8 mouse cellular contexts compared by ENCODE assay signal in the genomic region with DNA sequence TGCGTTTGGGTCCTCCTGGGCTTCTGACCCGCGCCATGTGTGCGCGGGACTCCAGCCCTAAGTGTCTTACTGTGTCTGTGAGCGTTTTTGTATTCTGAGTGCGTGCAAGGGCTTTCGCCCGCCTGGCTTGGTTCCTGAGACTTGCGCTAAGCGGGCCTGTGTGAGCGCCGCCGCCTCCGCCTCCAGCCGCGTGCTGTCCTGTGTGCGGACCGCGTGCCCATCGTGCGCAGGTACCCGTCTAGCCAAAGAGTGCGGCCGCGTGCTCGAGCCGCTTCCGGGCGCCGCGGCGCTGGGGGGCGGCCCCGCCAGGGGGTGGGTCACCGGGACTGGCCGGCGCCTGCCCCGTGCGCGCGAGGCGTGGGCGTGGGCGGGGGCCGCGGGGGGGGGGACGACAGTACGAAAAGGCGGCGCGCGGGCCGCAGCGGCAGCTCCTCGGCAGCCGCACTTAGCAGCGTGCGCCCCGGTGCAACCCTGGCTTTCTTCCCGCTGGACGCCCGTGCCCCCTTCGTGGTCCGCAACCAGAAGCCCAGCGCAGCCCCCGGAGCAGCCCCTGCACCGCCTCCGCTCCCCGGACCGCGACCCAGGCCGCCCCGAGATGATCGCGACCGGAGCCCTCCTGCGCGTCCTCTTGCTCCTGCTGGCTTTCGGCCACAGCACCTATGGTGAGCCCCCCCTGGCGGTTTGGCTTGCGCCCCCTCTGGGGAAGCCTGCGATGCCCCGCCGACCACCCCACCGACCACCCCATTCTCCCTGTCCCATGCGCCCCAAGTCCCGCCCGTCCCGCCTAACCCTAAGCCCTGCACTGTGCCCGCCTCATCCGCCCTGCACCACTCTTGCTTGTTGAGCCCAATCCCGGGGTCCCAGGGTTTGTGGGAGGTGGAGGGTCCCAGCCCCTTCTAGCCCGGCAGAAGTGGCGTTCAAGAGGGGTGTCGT. TPM values are rescaled to one million over a fixed set of nuclear protein-coding genes. Genes with fewer than 3 reads are reported as not detected.
A peak's percentile ranks its signal among the peaks of the same experiment; 100 is the strongest.
DNase-seq lines count a peak whose midpoint lies in the region; ATAC-seq and TF ChIP-seq lines count a peak whose summit lies in the region.

No protein-coding gene starts in this region.

- peaks cover 56% of the 10 kb centered on the region for H3K27me3 ChIP-seq in erythroblast, embryonic 14.5 days (ENCODE audit: control insufficient read depth)
- peaks cover 42% of the 10 kb centered on the region for H3K27me3 ChIP-seq in intestine, postnatal 0 days (replicated peaks; ENCODE audit: control insufficient read depth, insufficient read depth, low read length)
- H3K27me3 ChIP-seq in neural tube, embryonic 11.5 days (ENCODE audit: control insufficient read depth, insufficient read depth, low read length), result peaks cover 62% of the 10 kb centered on the region
- H3K27me3 ChIP-seq in thymus, adult 2 months (ENCODE audit: control insufficient read depth, insufficient read depth, low read length), result peaks cover 12% of the 10 kb centered on the region

- no peak for TF ChIP-seq POLR2A in thymus, adult 2 months (IDR thresholded peaks at IDR 0.05; ENCODE audit: control insufficient read depth, extremely low read depth, insufficient read depth, low read length, poor library complexity)

- no peaks in the 10 kb centered on the region; the same call in 1 of the 2 replicates for H3K36me3 ChIP-seq in erythroblast, embryonic 14.5 days (ENCODE audit: control insufficient read depth)
- no peaks in the 10 kb centered on the region for H3K36me3 ChIP-seq in intestine, postnatal 0 days (ENCODE audit: control insufficient read depth, insufficient read depth)
- no peaks in the 10 kb centered on the region for H3K36me3 ChIP-seq in neural tube, embryonic 11.5 days (ENCODE audit: control insufficient read depth, insufficient read depth, low read length)
- no peaks in the 10 kb centered on the region for H3K36me3 ChIP-seq in thymus, adult 2 months (ENCODE audit: control insufficient read depth, insufficient read depth, low read length)

- peaks cover 2% of the 10 kb centered on the region for H3K4me1 ChIP-seq in erythroblast, embryonic 14.5 days (ENCODE audit: control insufficient read depth)
- peaks cover 7% of the 10 kb centered on the region for H3K4me1 ChIP-seq in intestine, postnatal 0 days (replicated peaks; ENCODE audit: control insufficient read depth, insufficient read depth, low read length)
- peaks cover 44% of the 10 kb centered on the region for H3K4me1 ChIP-seq in neural tube, embryonic 11.5 days (ENCODE audit: control insufficient read depth, insufficient read depth, low read length)
- H3K4me1 ChIP-seq in thymus, adult 2 months (replicated peaks; ENCODE audit: control insufficient read depth, insufficient read depth, low read length), result peaks cover 5% of the 10 kb centered on the region; the same call in 1 of the 2 replicates

- H3K9me3 ChIP-seq in erythroblast, embryonic 14.5 days (ENCODE audit: control insufficient read depth, low read length), result no peaks in the 10 kb centered on the region
- H3K9me3 ChIP-seq in intestine, postnatal 0 days (ENCODE audit: control insufficient read depth), result no peaks in the 10 kb centered on the region
- no peaks in the 10 kb centered on the region for H3K9me3 ChIP-seq in neural tube, embryonic 11.5 days (ENCODE audit: control insufficient read depth, low read length)

- 5% methylated on average over 58 of the region's 96 CpGs for WGBS in intestine, postnatal 0 days
- WGBS in neural tube, embryonic 11.5 days, result 1% methylated on average over 84 of the region's 96 CpGs
- 10% methylated on average over 91 of the region's 96 CpGs for WGBS in thymus, adult 2 months

- no peak overlapping the region for H3K27ac ChIP-seq in intestine, postnatal 0 days (ENCODE audit: low read depth, low read length)
- H3K27ac ChIP-seq in neural tube, embryonic 11.5 days (ENCODE audit: low read depth, low read length), result 0 out of 2 replicates have a peak overlapping the region, but pooled peaks have one; percentile 27
- H3K27ac ChIP-seq in thymus, adult 2 months (ENCODE audit: control insufficient read depth, insufficient read depth, low read length), result no peak overlapping the region

- no peak for TF ChIP-seq CTCF in intestine, postnatal 0 days (IDR thresholded peaks at IDR 0.05; ENCODE audit: low read depth)
- TF ChIP-seq CTCF in thymus, adult 2 months (IDR thresholded peaks at IDR 0.05; ENCODE audit: borderline replicate concordance, control insufficient read depth, extremely low read depth, insufficient read depth, low read length, poor library complexity), result no peak

- peak overlapping the region; percentile 22; the same call in 1 of the 2 replicates for H3K9ac ChIP-seq in intestine, postnatal 0 days (ENCODE audit: low read depth, low read length)
- H3K9ac ChIP-seq in neural tube, embryonic 11.5 days (ENCODE audit: low read length), result peak overlapping the region; percentile 65

- H3K4me2 ChIP-seq in intestine, postnatal 0 days (replicated peaks; ENCODE audit: low read depth), result peak overlapping the region; percentile 62
- peak overlapping the region; percentile 86 for H3K4me2 ChIP-seq in neural tube, embryonic 11.5 days (ENCODE audit: low read depth)

- H3K4me3 ChIP-seq in erythroblast, embryonic 14.5 days (replicated peaks), result peak overlapping the region; percentile 53
- peak overlapping the region; percentile 37 for H3K4me3 ChIP-seq in intestine, postnatal 0 days (ENCODE audit: low read depth, low read length)
- peak overlapping the region; percentile 45 for H3K4me3 ChIP-seq in neural tube, embryonic 11.5 days (ENCODE audit: low read depth, low read length)
- no peak overlapping the region for H3K4me3 ChIP-seq in thymus, adult 2 months (ENCODE audit: control insufficient read depth, insufficient read depth, low read length)

- DNase-seq in right cerebral cortex, postnatal 14 days, result peak; percentile 36
- no peak for DNase-seq in right cerebral cortex, postnatal 25 days
- DNase-seq in neural tube, embryonic 11.5 days (ENCODE audit: low spot score), result peak; percentile 72
- no peak for DNase-seq in thymus, adult 2 months

- ATAC-seq in erythroblast, adult 5-6 weeks (replicated peaks; ENCODE audit: low FRiP score, poor library complexity, severe bottlenecking), result no peak
- ATAC-seq in intestine, postnatal 0 days, result peak; percentile 12; the same call in 1 of the 2 replicates
- no peak for ATAC-seq in neural tube, embryonic 11.5 days (ENCODE audit: insufficient read depth, low FRiP score, low TSS enrichment)
- ATAC-seq in erythroid progenitor cell, adult 5-6 weeks (replicated peaks; ENCODE audit: low FRiP score, poor library complexity, severe bottlenecking), result no peak

RNA-seq across cellular contexts. Expression of gene Dlk1, which starts 0.7 kb away (rescaled TPM):
- 4.7 and 5.2 TPM in 2 replicates for polyA plus RNA-seq in erythroblast, embryonic 14.5 days (2012)
- 2.5 TPM in 1 of 2 replicates, not detected in the other for total RNA-seq in erythroblast, adult 5-6 weeks (2015; ENCODE audit: low replicate concordance)
- total RNA-seq in erythroblast, adult 5-6 weeks (2017; ENCODE audit: low replicate concordance), result not detected in 2 replicates
- 73.6 and 78.6 TPM in 2 replicates for polyA plus RNA-seq in intestine, postnatal 0 days (2015; fragmentation: Nextera tagmentation; extraction: Ambion mirVana)
- polyA plus RNA-seq in neural tube, embryonic 11.5 days (2014; fragmentation: Nextera tagmentation; extraction: Ambion mirVana), result 112 and 120 TPM in 2 replicates
- not detected in 2 replicates for total RNA-seq in erythroid progenitor cell, adult 5-6 weeks (2015; ENCODE audit: low replicate concordance)
- not detected in 2 replicates for total RNA-seq in erythroid progenitor cell, adult 5-6 weeks (2017; ENCODE audit: low replicate concordance)
- polyA plus RNA-seq in thymus, adult 2 months (2012; rRNA removed), result 2.2 and 4.1 TPM in 2 replicates

Comparison
In these comparisons a context has a peak if more than half of its experiments do, and no peak if none do; other contexts are left out.
1. DNase-seq: peak in right cerebral cortex, postnatal 14 days (single experiment) and neural tube, embryonic 11.5 days (single experiment); none in right cerebral cortex, postnatal 25 days (single experiment) and thymus, adult 2 months (single experiment).
2. RNA of gene Dlk1, which starts 0.7 kb away (polyA plus RNA-seq): 112 to 120 TPM in neural tube, embryonic 11.5 days and 73.6 to 78.6 TPM in intestine, postnatal 0 days; 4.7 to 5.2 TPM in erythroblast, embryonic 14.5 days and 2.2 to 4.1 TPM in thymus, adult 2 months; every median in the first group is over 10 times any median in the second.